Mouse (Mus musculus) c-Kit-positive CD71-negative TER-119-negative erythroid progenitor cells, embryonic 14.5 days (primary cell): ENCODE results near the gene Scg2.

ENCODE experiments used
- DNase-seq: peaks from one replicate; pipeline ENCODE4 v3.0.0-alpha.2; 2013; ENCODE audit warnings: low read depth

Gene Scg2

DNA sequence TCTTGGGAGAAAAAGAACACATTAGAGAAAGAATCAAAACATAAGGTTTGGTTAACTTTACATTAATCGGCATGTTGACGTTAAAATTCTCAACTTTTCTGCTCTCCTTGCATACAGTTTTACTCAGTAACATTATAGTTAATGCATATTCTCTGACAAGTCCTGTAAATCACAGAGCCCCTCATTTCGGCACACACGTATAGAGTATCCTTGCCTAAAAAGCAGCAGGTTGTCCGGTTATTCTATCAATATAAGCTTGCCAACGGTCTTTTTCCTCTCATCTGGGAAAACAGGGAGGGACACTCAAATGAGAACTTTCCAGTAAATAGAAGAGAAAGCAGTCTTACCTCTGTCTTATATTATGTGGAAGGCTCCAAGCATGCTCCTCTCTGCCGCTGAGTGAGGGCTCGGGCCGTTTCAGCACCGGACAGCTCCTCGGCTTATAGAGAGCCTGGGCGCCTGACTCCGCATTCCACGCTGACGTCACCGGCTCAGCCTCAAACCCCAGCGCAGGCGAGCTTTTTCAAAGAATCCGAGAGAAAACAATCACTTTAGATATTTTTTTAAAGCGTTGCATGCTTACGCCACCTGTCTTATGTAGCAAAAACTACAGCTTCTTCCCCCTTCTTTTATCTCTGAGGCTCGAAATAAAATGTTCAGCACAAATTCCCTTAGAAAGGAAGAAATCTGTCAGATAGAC, at the start of gene Scg2:
Gene Scg2, minus strand, starts transcription at position 512 of the 700 bp plus-strand sequence.
- DNase-seq: peak; percentile 54

DNA sequence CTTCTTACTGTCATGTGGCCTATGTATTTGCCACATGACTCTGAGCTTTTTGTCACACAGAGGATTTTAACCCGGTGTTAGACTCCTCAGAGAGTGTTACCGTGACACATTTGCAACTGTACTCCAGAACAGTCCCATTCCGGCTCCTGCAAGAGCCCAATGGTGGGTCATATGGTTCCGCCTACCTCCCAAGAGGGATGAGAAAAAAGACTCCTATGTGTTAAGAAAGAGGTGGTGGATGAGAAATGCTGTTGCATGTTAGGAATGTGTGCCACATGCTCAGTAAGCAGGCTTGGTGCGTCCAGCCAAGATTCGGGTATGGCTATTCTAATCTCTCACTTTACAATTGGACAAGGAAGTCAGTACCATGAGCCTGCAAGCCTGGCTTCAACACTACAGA, 45.6 kb upstream of the Scg2 start:
- DNase-seq: no peak

DNA sequence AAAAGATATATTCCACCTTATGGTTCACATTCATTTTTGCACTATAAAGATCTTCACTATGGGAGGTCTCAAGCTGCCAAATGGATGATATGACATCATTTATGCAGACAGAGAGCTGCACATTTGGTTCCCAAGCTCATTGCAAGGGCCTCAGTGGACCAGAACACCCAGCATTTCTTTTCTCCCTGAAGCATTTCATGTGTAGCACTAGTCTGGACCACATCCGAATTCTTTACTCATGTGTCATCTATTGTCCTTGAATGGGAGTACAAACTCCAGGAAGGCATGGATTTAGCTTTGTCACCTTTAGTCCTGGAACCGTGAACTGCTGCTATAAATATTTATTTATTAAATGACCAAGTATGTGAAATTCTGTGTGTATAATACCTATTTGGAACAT, 30.9 kb upstream of the Scg2 start:
- no peak for DNase-seq

DNA sequence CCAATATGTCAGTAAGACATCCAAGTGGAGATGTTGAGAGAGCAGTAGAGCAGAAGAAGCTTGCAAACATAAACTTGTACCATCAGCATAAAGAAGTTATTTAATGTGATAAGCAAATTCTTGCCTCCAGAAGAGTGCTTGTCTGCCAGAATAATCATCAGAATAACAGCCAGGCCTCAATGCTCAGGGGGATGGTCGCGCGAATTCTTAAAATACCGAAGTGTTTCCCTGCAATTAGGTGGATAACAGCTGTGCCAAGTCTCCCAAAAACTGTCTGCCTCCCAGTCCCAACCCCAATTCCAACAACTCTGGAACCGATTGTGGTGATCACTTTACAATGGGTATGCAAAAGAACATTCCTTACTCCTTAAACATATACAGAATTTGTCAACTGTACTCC, 30.0 kb upstream of the Scg2 start:
- no peak for DNase-seq

DNA sequence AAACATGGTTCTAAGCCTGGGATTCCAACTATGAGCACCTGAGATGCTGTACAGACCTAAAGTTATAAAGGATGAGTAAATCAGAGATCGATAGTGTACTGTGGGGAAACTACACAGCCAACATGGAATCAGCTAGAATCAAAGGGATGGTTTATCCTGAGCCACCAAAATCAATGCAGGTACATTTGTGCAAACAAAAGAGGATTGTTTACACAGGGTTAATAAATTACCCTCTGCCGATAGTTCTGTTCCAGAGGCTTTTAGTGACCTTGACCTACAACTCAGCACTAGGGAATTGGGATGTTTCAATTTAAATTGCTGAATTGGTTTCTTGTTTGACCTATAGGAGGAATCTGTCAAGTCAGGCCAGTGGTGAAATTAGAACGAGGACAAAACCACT, 26.7 kb upstream of the Scg2 start:
- no peak for DNase-seq

DNA sequence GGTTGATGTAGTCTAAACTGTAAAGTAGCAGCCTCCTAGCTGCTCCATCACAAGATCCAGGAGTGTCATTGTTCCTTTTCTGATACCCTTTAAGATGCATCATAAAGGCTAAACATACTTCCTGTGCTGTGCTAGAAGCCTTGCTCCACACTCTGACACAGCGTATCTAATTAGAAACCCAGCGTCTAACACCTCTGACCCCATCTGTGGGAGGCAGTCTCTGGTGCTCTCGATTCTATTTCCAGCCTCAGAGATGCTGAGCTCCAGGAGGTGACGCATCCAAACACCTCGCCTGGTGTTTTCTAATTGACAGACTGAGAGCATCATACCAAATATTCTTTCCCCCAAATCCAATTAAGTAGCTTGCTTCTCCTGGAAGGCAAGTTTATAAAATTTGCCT, 18.6 kb upstream of the Scg2 start:
- no peak for DNase-seq

DNA sequence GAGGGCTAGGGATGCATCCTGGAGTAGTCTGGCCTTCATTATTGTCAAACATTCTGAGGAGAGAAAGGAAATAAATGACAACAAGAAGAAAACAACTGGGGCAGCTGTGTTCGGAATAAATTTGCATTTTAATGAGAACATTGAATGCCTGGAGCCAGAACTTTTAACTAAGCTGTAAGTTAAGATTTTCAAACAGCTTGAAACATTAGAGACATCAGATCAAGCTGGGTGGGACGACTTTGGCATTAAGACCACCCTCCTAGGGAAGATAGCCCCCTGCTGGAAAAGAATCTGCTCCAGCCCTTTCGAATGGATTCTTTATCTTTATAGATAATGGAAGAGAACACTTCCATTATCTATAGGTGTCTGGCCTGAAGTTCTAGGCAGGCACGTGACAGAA, 14.2 kb upstream of the Scg2 start:
- DNase-seq: no peak

DNA sequence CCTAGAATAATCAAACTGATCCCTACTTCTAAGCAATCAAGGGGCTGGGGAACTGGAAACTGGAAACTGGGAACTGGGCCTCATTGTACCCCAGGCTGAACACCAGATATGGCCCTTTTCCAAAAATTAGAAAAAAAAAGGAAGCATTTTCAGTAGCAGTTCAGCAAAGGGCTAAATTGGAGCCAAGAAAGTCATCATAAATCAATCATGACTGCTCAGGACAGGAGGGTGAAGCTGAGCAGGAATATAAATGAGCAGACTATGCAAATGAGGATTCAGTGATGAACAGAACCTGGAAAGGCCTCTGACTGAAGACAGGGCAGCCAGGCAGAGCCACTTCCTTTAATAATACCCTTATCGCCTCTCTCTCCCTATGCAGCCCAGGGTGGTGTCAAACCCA, 12.4 kb upstream of the Scg2 start:
- no peak for DNase-seq

DNA sequence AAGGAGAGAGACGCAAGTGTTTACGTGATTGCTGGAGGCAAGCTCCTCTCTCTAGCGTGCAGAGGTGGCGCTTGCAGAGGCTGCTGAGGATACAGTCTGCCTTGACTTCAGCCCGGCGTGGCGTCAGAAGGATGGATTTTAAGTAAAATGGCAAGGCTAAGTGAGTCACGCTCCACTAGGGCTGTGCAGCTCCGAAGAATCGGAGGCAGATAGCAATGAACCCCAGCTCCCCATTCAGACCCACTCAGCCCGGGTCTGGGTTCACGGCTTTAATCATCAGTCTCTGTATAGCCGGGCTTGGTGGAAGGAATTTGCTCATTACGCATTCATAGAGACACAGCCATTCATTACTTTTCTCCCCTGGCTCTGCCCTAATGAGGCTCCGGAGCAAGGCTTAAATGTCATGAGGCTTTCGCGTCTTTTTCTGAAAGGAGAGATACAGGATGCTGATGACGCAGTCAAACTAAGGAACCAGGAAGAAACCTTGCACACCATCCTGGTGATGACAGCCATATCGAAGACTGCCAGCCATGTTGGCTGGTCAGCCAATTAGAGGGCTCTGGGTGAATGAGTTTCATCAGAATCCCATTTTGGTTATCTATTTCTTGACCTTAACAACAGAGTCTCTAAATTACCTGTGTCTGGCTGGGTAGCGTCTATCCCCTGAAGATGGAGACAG, 10.6 kb upstream of the Scg2 start:
- no peak for DNase-seq

DNA sequence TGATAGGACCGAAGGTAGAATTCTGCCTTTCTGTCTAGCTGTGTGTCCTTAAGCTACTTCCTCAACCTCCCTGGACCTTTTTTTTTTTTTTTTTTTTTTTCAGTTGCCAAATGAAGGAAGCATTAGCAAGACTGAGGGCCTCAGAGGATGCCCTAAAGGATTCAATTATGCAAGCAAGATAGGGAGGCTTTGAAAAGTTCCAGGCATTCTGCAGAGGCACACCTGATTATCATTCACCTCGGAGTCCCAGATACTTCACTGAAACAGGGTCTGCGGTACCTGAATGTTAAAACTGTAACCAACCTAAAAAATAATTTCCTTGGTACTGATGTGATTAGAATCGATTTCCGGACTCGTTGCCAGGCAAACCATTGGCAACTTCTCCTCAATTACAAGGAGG, 10.0 kb upstream of the Scg2 start:
- DNase-seq: no peak

DNA sequence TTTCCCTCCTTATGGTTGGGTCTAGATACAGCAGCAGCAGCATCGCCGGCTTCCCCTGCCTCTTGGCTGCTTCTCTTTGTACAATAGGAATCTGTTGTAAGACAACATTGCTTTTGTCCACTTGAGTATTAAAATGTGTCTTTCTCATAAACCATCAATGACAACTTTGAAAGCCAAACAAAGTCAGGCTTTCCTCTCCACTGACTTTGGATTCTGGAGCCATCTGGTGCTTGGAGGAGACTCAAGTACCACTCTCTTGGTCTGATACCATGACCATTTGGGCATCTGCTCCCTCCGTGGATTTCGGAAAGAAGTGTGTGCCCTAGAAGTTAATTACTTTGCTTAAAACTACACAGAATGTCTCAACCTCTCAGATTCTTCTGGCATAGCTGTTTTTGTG, 5.7 kb upstream of the Scg2 start:
- no peak for DNase-seq

DNA sequence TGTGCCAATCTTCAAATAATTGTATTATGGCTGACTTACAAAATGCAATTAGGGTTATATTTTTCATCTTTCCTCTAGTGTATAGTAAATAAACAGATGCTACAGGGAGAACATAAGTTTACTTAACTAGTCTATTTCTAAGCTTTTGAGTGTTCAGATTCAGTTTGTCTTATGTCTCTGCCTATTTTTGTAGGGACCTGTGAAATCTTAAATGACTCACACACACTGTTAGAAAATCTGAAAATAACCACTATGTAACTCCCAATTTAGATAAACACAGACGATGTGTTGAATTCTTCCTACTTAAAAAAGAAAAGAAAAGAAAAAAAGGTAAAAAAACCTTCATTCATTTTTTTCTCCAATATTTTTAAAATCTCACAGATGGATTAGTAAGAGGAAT, 2.2 kb downstream of the Scg2 start:
- DNase-seq: no peak

DNA sequence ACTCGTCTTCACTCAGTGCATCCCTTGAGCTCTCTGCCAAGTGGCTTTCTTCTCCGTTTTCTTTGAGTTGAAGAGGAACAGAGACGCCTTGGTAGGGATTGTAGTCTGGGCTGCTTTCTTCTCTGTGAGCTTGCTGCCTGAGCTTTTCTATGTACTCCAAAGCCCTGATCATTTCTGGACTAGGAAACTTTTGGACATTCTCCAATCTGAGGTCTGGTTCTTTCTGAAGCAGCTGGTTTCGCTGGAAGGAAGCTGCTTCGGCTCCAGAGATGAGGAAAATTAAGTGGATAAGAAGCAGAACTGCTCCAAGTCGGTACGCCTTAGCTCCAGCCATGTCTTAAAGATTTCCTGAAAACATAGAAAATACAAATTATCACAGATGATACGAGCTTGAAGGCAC, 3.2 kb downstream of the Scg2 start:
- DNase-seq: no peak

DNA sequence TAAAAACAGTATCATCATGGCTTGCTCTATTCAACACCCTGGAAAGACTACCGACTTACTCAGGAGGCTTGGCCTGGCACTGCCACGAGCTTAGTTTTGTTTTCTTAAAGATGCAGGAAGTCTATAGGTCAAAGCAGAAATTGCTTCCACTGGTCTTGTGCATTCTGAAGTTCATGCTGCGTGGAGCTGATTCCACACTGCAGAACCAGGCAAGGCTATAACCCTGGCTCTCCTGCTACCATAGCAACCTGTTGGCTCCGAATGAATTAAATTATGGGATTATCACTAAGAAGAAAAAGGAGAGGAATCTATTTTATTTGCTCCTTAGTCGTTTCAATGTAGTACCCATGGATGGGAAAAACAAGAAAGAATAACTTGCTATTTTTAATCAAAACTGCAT, 10.9 kb downstream of the Scg2 start:
- no peak for DNase-seq

DNA sequence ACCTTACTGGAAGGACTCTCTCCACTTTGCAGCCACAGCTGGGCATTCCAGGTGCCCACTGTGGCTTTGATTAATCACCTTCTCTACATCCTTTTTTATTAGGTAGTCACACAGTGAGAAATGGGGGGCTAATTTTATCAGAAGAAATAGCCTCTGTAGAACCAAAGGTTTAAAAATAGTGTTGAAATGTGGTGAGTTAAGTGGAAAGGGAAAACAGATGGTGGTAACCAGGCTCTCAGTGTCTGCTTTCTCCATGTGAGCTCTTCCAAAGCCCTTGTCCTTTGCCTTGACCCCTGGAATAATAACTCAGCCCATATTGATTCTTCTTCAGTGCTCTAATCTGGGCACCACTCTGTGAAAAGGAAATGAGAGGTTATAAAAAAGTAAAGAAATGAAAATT, 24.4 kb downstream of the Scg2 start:
- DNase-seq: no peak

DNA sequence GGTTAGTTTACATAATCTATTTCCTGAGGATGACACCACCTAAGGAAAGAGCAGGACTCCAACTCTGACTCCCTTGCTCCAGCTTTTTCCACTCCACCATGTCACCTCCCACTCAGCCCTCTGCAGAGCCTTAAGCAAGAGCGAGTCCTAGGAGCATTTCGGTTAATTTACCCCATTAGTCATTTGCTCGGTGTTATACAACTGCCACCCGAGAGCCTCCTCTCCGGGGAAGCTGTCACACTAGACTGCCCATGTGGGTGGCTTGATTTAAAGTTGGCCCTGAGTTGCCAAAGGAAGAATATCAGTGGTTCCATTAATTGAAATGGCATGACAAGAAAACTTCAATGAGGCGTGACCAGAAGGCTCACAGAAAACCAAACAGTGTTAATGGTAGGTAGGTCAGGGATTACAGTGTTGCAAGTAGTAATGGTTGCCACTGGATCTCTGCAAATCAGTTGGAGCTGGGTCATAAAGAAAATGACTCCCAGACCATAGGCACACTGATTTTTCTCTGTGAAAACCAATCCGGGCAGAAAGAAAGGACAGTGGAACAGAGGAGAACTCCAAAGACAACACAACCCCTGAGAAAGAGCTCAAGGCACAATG, 33.5 kb downstream of the Scg2 start:
- DNase-seq: no peak

DNA sequence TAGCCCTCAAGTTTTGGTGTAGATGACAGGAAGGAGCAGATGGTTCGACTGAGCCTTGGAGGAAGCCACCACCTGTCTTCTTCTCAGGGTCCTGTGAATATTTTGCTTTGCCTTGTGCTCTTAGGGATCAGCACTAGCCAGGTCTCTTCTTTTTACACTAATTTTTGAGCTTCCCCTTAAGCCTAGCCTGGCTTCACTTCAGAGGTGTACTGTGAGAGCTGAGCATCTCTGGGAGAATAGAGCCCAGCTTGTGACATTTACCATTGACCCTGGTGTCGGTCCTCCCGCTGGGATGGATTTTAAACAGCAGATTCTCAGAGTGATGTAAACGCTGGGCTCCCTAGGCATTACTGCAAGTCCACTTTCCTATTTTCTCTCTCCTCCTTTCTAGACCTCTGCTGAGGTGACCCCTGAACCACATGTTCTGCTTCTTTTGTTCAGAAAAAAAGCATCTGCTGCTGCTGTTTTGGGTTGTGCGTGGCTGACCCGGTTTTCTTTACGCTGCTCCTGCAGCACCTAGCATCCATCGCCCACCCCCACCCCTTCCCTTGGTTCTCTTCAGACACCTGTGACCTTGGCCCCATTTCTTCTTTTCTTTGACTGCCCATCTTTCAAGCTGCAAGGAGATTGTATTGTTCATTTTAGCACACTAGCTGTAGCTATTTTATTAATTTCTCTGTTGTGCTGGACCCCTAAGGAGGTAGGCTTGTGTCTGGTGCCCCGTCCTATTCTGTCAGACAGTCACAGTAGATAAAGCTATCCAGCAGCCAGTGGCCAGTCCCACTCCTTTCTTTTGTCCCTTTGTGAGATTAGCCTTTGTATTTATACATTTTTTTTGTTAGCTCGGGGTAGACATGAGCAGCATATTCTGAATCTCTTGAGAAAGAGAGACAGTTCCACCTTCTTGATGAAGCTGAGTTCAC, 38.6 kb downstream of the Scg2 start:
- no peak for DNase-seq

DNA sequence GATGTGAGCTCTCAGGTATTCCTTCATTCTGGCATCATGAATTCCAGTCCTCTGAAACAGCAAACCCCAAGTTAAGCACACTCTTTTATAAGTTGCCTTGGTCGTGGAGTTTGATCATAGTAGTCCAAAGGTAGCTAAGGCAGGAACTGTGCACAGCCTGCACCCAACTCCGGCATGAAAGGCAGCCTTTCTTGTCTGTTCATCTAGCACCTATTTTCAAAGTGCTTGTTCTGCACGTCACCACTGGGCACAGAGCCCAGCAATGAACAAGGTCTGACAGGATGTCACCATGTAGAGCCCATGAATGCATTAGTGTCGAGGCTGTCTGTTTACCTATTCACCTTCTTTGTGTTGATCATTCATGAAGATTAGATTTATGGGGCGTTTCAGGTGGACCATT, 39.6 kb downstream of the Scg2 start:
- DNase-seq: no peak
